In genomic region chrX:160413881-160414395, GRCm38 (mm10) we compare ENCODE assay signal across 13 mouse cellular contexts.
"Had no signal": no experiment of that assay in that cellular context is flagged by ENCODE, and none has a peak within 500 bp of the region (broad histone marks: within the 10 kb centered on the region; RNA-seq: fewer than 3 reads in every experiment).

No protein-coding gene starts in this region.

- H3K9ac ChIP-seq: kidney, embryonic 15.5 days; limb, embryonic 12.5 days; limb, embryonic 15.5 days; liver, embryonic 14.5 days had no signal

- H3K9me3 ChIP-seq: kidney, embryonic 15.5 days; limb, embryonic 12.5 days; limb, embryonic 15.5 days had no signal

- H3K4me1 ChIP-seq: kidney, embryonic 15.5 days; limb, embryonic 12.5 days; limb, embryonic 15.5 days had no signal

- H3K4me2 ChIP-seq: kidney, embryonic 15.5 days; limb, embryonic 12.5 days; limb, embryonic 15.5 days; midbrain, embryonic 11.5 days had no signal

- H3K36me3 ChIP-seq: kidney, embryonic 15.5 days; limb, embryonic 12.5 days; limb, embryonic 15.5 days had no signal

- DNase-seq: kidney, adult 18-20 months; kidney, postnatal 14 days; layer of hippocampus, postnatal 36 days; left cerebral cortex, postnatal 4 days; lung, postnatal 4 days; midbrain, embryonic 14.5 days; thymus, postnatal 25 days had no signal

- H3K27ac ChIP-seq: kidney, embryonic 15.5 days; left cerebral cortex, adult 2 months; limb, embryonic 12.5 days; limb, embryonic 15.5 days; liver, embryonic 14.5 days had no signal

- H3K4me3 ChIP-seq: kidney, embryonic 15.5 days; left cerebral cortex, adult 2 months; limb, embryonic 12.5 days; limb, embryonic 15.5 days had no signal
